Mouse (Mus musculus) spleen, adult 2 months (tissue): ENCODE measurements around the gene Fxyd1.

ENCODE experiments used
- CTCF ChIP-seq: fragments of 200-500 bp; IDR thresholded peaks from 2 replicates; pipeline ENCODE4 v1.5.1; 2011; ENCODE audit warnings: mild to moderate bottlenecking, inconsistent platforms; ENCODE audit not compliant: insufficient read depth, insufficient read length, insufficient replicate concordance; ENCODE audit errors: extremely low read depth
- POLR2A ChIP-seq: fragments of 200-500 bp; IDR thresholded peaks from 2 replicates; pipeline ENCODE4 v1.6.1; 2011; ENCODE audit warnings: low read depth, low read length, inconsistent platforms

DNA sequence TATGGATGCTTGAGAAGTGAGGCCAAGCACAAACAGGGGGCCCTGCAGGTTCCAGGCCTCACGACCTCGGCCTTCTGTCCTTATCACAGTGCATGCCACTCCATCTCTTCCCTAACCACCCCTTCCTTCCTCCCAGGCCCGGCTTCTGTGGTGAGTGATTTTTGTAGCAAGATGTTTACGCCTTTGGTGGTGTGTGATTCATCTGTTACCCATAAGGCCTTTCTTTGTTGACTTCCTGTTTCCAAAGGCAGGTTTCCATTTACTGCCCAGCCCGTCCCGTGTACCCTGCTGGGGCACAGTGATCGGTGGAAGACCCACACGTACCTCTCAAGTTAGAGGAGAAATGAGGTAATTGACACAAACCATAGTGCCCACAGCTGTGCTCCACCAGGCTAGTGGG is 54.3 kb downstream of the Fxyd1 start:
- TF ChIP-seq POLR2A (no peak; the same call in none of the 2 replicates), CTCF (no peak)
